In genomic region chr12:111547070-111547469, GRCm38 (mm10) we compare ENCODE assay signal across 14 mouse cellular contexts.
"Had no signal": no experiment of that assay in that cellular context is flagged by ENCODE, and none has a peak within 500 bp of the region (broad histone marks: within the 10 kb centered on the region; RNA-seq: fewer than 3 reads in every experiment).

No protein-coding gene starts in this region.

- H3K27ac ChIP-seq: hindbrain, embryonic 14.5 days; limb, embryonic 13.5 days; liver, embryonic 15.5 days; midbrain, embryonic 10.5 days; neural tube, embryonic 15.5 days; stomach, postnatal 0 days had no signal

- H3K4me1 ChIP-seq: limb, embryonic 13.5 days; midbrain, embryonic 10.5 days; neural tube, embryonic 15.5 days had no signal

- H3K9ac ChIP-seq: hindbrain, embryonic 14.5 days; limb, embryonic 13.5 days; liver, embryonic 15.5 days; lung, embryonic 14.5 days; neural tube, embryonic 15.5 days had no signal

- H3K4me3 ChIP-seq: limb, embryonic 13.5 days; liver, embryonic 15.5 days; midbrain, embryonic 10.5 days; myocyte; neural tube, embryonic 15.5 days had no signal

- H3K4me2 ChIP-seq: hindbrain, embryonic 14.5 days; limb, embryonic 13.5 days; liver, embryonic 15.5 days; lung, embryonic 14.5 days; neural tube, embryonic 15.5 days had no signal

- H3K27me3 ChIP-seq: limb, embryonic 13.5 days; liver, embryonic 15.5 days; neural tube, embryonic 15.5 days had no signal

- DNase-seq: left cerebral cortex, postnatal 4 days; lung, embryonic 14.5 days; lung, postnatal 10 days; lung, postnatal 4 days; midbrain, embryonic 14.5 days; right cerebral cortex, adult 18-20 months; right cerebral cortex, postnatal 25 days had no signal

- H3K9me3 ChIP-seq: limb, embryonic 13.5 days; liver, embryonic 15.5 days; midbrain, embryonic 10.5 days; neural tube, embryonic 15.5 days had no signal
